Mouse (Mus musculus) cortical plate, adult 2 months (tissue): Measurements from ENCODE around the gene 1700008O03Rik.

Experiments used
- CTCF ChIP-seq: fragments of 200-500 bp; IDR thresholded peaks from 2 replicates; pipeline ENCODE4 v1.5.1; 2011; ENCODE audit warnings: mild to moderate bottlenecking, control low read depth, low read length; ENCODE audit not compliant: insufficient read depth; ENCODE audit errors: extremely low read depth
- POLR2A ChIP-seq: fragments of 200-500 bp; IDR thresholded peaks from 2 replicates; pipeline ENCODE4 v1.6.1; 2011; ENCODE audit warnings: mild to moderate bottlenecking, low read length, control low read depth; ENCODE audit not compliant: insufficient read depth; ENCODE audit errors: extremely low read depth

DNA sequence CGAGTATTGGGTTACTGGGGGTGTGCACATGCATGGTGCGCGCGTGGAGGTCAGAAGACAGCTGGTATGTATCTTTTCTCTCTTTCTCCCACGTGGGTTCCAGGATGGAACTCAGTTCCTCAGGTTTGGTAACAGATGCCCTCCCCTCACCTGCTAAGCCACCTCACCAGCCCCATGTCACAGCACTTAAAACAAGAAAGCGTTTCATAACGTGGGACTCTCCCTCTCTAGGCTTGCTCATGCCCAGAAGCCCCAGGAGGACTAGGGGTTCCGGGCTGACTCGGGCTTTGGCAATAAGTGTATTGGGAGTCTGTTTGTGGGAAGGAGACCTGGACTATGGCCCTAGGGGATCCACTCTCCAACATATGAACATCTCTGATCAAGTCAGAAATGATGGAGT, 48.5 kb upstream of the 1700008O03Rik start:
- TF ChIP-seq POLR2A (no peak), CTCF (no peak)
